Mouse (Mus musculus): ENCODE results near the gene Gdf9. TPM values are rescaled to one million over a fixed set of nuclear protein-coding genes. Genes with fewer than 3 reads are reported as not detected.
"Not testable (repeated sequence)": the region's sequence is repeated elsewhere in the genome, so short reads cannot be mapped to it uniquely, and the experiment has no call there.

Gdf9 gene
- polyA plus RNA-seq, 1 experiment = 0.97 TPM

DNA sequence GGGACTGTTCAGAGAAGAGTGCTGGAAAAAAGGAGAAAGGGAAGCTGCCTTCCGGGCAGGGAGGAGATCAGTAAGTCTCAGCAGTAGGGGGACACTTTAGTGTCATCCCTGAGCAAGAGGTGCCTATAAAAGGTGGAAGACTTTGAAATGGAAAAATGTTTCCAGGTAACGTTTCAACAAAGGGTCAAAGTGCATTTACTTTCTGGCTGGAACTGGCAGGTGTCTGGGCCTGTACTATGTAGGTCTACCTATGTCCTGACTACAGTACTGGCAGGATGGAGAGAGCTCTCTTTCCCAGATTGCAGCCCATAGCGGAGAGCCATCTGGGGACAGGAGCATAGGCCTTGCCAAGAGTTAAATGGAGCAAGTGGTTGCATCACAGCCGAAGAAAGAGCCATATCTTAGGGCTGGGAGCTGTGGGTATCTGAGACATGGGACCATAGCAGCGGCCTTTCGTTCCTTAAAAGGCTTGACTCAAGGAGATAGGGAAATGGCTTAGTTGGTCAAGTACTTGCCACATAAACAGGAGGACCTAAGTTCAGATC is 5.0 kb upstream of the Gdf9 start:
- TF ChIP-seq POLR2A (IDR thresholded peaks at IDR 0.05; ENCODE audit: borderline replicate concordance, extremely low read depth, low read depth, low read length) = no peak
- peaks cover 3% of the 10 kb centered on the region for H3K4me1 ChIP-seq (ENCODE audit: control insufficient read depth, insufficient read depth, low read length)
- no peak for DNase-seq
- WGBS = 79% methylated on average over 6 of the region's 6 CpGs
- no peak overlapping the region for H3K4me3 ChIP-seq (replicated peaks; ENCODE audit: extremely low read depth, low read depth, low read length)

DNA sequence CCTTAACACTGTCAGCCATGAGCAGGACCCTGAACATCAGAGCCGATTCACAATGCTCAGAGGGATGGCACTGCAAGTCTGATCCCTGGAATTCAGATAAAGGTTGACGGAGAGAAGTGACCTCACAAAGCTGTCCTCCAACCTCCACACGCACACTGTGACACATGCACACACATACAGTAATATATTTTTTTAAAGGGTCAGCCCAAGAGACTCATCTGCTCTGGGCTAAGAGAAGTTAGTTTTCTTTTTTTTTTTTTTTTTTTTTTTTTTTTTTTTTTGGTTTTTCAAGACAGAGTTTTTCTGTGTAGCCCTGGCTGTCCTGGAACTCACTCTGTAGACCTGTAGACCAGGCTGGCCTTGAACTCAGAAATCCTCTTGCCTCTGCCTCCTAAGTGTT is 3.9 kb upstream of the Gdf9 start:
- H3K4me1 ChIP-seq (ENCODE audit: control insufficient read depth, insufficient read depth, low read length); DNase-seq; H3K4me3 ChIP-seq (replicated peaks; ENCODE audit: extremely low read depth, low read depth, low read length): not testable (repeated sequence)
- WGBS = 82% methylated on average over 3 of the region's 3 CpGs

DNA sequence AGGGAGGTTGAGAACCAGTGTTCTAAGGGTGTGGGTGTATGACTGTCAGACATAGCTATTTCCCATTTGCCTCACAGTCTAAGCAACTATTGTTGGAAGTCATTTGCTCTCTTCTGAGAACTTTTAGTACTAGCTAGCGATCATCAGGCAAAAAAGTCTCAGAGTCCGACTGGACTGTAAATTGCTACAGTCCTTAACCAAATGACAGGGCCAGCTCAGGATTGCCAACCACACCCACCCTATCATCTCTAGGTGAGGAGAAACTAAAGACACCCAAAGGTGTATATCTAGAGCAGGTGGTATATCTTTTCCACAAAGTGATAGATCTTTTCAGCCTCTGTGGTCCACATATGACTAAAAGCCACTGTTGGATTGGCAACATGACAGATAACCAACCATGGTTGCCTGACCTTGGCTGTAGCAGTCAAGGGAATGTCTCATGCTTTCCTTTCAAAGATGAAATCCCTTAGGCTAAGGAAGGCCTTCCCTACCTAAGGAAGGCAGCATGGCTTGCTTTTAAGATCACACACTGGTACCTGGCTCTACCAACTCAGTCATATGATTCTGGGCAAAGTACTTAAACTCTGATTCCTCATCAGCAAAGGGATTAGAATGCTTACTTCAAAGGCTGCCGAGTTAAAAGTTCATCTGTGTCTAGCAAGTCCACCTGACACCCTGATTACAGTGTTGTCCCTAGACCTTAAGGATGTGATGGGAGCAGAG is 2.7 kb upstream of the Gdf9 start:
- H3K4me3 ChIP-seq (replicated peaks; ENCODE audit: extremely low read depth, low read depth, low read length) = no peak overlapping the region
- no peak for DNase-seq
- TF ChIP-seq CTCF (IDR thresholded peaks at IDR 0.05; ENCODE audit: insufficient read depth, low read length) = no peak
- no peak for TF ChIP-seq POLR2A (IDR thresholded peaks at IDR 0.05; ENCODE audit: borderline replicate concordance, extremely low read depth, low read depth, low read length)
- peaks cover 3% of the 10 kb centered on the region for H3K4me1 ChIP-seq (ENCODE audit: control insufficient read depth, insufficient read depth, low read length)
- 91% methylated on average over 3 of the region's 3 CpGs for WGBS

DNA sequence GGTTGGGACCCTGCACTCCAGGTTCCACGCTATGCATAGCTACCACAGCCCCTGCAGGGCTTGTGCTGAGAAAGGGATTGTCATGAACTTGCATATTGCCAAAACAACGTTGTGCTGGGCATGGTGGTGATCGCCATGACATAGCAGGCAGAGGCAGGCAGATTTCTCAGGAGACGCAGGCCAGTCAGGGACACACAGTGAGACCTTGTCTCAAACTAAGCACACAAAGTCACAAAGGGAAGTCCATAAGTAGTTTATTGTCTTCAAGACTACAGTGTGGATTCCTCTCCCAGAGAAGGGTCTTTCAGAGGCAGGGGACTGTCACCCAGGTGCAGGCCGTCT is 2.1 kb upstream of the Gdf9 start:
- no peak overlapping the region for H3K4me3 ChIP-seq (replicated peaks; ENCODE audit: extremely low read depth, low read depth, low read length)
- 93% methylated on average over 5 of the region's 5 CpGs for WGBS
- TF ChIP-seq CTCF (IDR thresholded peaks at IDR 0.05; ENCODE audit: insufficient read depth, low read length) = no peak
- no peak for TF ChIP-seq POLR2A (IDR thresholded peaks at IDR 0.05; ENCODE audit: borderline replicate concordance, extremely low read depth, low read depth, low read length)
- DNase-seq = no peak
- peaks cover 3% of the 10 kb centered on the region for H3K4me1 ChIP-seq (ENCODE audit: control insufficient read depth, insufficient read depth, low read length)

DNA sequence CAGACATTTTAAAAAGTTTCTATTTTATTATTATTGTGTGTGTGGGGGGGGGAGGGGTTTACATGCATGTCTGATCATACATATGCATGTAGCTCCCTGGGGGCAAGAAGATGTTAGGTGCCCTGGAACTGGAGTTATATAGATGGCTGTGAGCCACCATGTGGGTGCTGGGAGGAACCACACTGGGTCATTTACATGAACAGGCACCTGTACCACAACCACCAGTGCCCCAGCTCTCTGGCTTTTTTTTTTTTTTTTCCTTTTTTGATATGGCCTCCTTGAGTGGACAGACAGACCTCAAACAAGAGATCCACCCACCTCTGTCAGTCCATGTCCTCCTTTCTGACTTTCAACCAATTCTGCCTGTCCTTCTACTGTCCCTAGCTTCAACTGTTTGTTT is 1.6 kb upstream of the Gdf9 start:
- H3K4me1 ChIP-seq (ENCODE audit: control insufficient read depth, insufficient read depth, low read length) = peaks cover 3% of the 10 kb centered on the region
- TF ChIP-seq CTCF (IDR thresholded peaks at IDR 0.05; ENCODE audit: insufficient read depth, low read length) (no peak), POLR2A (IDR thresholded peaks at IDR 0.05; ENCODE audit: borderline replicate concordance, extremely low read depth, low read depth, low read length) (no peak)
- no peak for DNase-seq
- no peak overlapping the region for H3K4me3 ChIP-seq (replicated peaks; ENCODE audit: extremely low read depth, low read depth, low read length)

DNA sequence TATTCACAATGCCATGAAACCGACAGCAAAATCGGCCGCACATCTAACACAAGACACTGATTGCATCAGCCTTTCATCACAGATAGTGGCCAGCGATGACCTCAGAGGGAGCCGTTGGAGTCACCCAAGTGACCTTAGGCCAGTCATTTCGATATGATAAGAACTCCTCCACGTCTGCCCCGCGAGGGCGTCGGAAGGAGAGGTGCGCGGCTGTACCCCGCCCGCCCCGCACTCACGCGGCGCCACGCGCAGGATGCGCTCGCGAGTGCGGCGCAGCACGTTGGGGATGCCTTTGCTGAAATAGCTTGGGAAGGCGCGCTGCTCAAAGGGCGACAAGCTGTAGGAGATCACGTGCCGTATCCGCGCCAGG is 538 bp upstream of the Gdf9 start:
- no peak for DNase-seq
- peak overlapping the region; percentile 98 for H3K4me3 ChIP-seq (replicated peaks; ENCODE audit: extremely low read depth, low read depth, low read length)
- TF ChIP-seq CTCF (IDR thresholded peaks at IDR 0.05; ENCODE audit: insufficient read depth, low read length) (no peak), POLR2A (IDR thresholded peaks at IDR 0.05; ENCODE audit: borderline replicate concordance, extremely low read depth, low read depth, low read length) (no peak)
- H3K4me1 ChIP-seq (ENCODE audit: control insufficient read depth, insufficient read depth, low read length) = peaks cover 3% of the 10 kb centered on the region
- WGBS = under 1% methylated on average over 34 of the region's 34 CpGs

DNA sequence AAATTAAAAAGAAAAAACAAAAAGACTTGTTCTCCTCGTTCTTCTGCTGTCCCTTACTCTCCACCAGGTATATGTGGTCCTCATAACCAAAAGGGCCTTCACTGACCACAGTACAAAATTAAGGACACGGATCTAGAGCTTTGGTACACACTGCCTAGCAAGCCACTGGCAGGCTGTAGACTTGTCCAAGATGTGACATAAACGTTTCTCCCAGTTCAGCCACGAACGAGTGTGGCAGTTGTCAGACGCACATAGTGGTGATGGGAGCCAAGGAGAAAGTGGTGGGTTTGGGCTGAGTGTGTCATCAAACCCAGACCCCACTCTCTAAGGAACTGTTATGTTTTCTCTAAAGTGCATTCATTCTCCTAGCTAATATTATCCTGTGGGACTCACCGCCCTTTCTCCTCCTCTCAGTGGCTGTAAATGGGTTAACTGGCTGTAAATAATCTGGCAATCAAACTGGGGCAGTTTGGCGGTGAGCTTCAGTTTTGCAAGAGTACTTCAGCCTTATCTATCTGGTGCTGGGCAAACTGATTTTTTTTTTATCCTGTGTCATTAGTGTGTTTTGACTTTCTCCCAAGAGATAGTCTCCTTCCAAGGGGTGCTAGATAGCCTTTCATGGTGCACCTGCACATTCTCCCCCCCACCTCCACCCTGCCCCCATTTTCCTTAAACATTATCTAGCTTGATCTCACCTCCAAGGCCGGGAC is 679 bp downstream of the Gdf9 start:
- no peak for DNase-seq
- WGBS = 11% methylated on average over 9 of the region's 9 CpGs
- peak overlapping the region; percentile 40 for H3K4me3 ChIP-seq (replicated peaks; ENCODE audit: extremely low read depth, low read depth, low read length)
- peaks cover 3% of the 10 kb centered on the region for H3K4me1 ChIP-seq (ENCODE audit: control insufficient read depth, insufficient read depth, low read length)
- TF ChIP-seq CTCF (IDR thresholded peaks at IDR 0.05; ENCODE audit: insufficient read depth, low read length) (no peak), POLR2A (IDR thresholded peaks at IDR 0.05; ENCODE audit: borderline replicate concordance, extremely low read depth, low read depth, low read length) (no peak)

DNA sequence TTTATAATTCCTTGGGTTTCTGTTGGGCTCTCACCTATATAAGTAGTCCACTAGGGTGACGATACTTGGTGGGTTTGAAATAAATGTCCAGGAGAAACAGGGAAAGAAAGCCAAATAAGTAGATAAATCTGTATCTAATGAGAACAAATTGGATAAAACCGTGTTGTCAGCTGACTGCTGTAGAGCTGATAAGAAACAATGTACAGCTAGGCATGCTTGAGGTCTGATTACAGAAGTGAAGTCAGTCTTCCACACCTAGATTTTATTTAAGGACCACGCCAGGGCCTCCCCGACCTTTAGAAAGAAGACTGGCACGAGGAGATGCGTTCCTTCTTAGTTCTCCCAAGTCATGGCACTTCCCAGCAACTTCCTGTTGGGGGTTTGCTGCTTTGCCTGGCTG is 2.2 kb downstream of the Gdf9 start:
- H3K4me3 ChIP-seq (replicated peaks; ENCODE audit: extremely low read depth, low read depth, low read length) = no peak overlapping the region
- WGBS = 41% methylated on average over 6 of the region's 6 CpGs
- DNase-seq = no peak
- TF ChIP-seq POLR2A (IDR thresholded peaks at IDR 0.05; ENCODE audit: borderline replicate concordance, extremely low read depth, low read depth, low read length) (no peak), CTCF (IDR thresholded peaks at IDR 0.05; ENCODE audit: insufficient read depth, low read length) (no peak)
- peaks cover 3% of the 10 kb centered on the region for H3K4me1 ChIP-seq (ENCODE audit: control insufficient read depth, insufficient read depth, low read length)

DNA sequence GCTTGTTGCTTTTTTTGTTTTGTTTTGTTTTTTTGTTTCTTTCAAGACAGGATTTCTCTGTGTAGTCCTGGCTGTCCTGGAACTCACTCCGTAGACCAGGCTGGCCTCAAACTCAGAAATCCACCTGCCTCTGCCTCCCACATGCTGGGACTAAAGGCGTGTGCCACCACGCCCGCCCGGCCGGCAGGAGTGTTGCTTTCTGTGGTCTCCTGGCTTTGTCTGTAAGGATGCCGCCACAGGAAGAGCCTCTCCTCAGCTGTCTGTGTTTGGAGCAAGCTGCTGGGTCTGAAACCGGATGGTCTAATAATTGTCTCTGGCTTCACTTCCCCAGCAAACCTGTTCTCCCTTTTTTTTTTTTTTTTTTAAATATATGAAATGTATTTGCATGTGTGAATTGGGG is 4.7 kb downstream of the Gdf9 start:
- no peak overlapping the region for H3K4me3 ChIP-seq (replicated peaks; ENCODE audit: extremely low read depth, low read depth, low read length)
- TF ChIP-seq CTCF (IDR thresholded peaks at IDR 0.05; ENCODE audit: insufficient read depth, low read length) = no peak
- no peak for TF ChIP-seq POLR2A (IDR thresholded peaks at IDR 0.05; ENCODE audit: borderline replicate concordance, extremely low read depth, low read depth, low read length)
- DNase-seq = no peak
- H3K4me1 ChIP-seq (ENCODE audit: control insufficient read depth, insufficient read depth, low read length) = no peaks in the 10 kb centered on the region
- 71% methylated on average over 8 of the region's 8 CpGs for WGBS

DNA sequence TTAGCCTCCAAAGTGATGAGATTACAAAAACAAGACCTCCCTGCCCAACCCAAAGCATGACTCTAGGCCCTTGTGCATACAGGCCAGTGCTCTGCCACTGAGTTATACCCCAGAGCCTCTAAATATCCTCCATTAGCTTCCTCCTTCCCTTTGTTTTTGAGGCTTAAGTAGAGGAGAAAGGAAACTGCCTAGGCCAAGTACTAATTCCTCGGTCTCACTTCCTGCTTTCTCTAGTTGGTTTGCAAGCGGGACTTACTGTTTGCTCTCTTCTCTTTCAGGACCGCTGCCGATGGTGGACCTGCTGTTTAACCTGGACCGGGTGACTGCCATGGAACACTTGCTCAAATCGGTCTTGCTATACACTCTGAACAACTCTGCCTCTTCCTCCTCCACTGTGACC is 5.5 kb downstream of the Gdf9 start:
- WGBS = 72% methylated on average over 6 of the region's 6 CpGs

More for the DNA sequence above, 5.5 kb downstream of the Gdf9 start:
- no peak for TF ChIP-seq POLR2A (IDR thresholded peaks at IDR 0.05; ENCODE audit: borderline replicate concordance, extremely low read depth, low read depth, low read length)
- no peak for TF ChIP-seq CTCF (IDR thresholded peaks at IDR 0.05; ENCODE audit: insufficient read depth, low read length)
- Histone ChIP-seq H3K4me1 (ENCODE audit: control insufficient read depth, insufficient read depth, low read length) (no peaks in the 10 kb centered on the region), H3K4me3 (replicated peaks; ENCODE audit: extremely low read depth, low read depth, low read length) (no peak overlapping the region)
- no peak for DNase-seq

Data from lung, adult 2 months (tissue).